In the genomic region with DNA sequence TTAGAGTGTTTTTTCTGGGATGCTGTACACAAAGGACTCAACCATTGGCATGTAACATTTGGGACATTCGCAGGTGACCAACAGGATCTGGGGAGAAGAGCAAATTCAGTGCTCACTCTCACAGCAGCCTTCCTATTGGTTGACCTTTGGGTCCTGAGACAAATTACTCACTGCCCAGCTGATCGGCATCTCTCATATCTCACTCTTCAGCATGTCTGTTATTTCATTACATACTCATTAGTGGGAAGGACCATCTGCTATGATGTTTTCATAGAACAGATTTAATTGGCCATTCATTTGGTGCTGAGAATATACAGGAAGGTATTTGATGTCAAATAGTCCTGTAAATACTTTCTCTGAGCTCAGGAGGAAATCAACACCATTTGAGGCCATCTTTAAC, we compare ENCODE assay signal across 27 mouse cellular contexts.
DNase-seq lines count a peak whose midpoint lies in the region; ATAC-seq and TF ChIP-seq lines count a peak whose summit lies in the region.
"Had no signal": no experiment of that assay in that cellular context is flagged by ENCODE, and none has a peak within 500 bp of the region (broad histone marks: within the 10 kb centered on the region; RNA-seq: fewer than 3 reads in every experiment).

No protein-coding gene starts in this region.

- no peaks in the 10 kb centered on the region for H3K9me3 ChIP-seq in forebrain, embryonic 14.5 days (replicated peaks; ENCODE audit: control insufficient read depth, low read length)
- no peaks in the 10 kb centered on the region for H3K9me3 ChIP-seq in forebrain, embryonic 13.5 days (replicated peaks)
- H3K9me3 ChIP-seq: embryonic facial prominence, embryonic 13.5 days; embryonic facial prominence, embryonic 15.5 days; forebrain, embryonic 10.5 days; forebrain, embryonic 12.5 days had no signal

- no peak for TF ChIP-seq POLR2A in brain, embryonic 14.5 days (IDR thresholded peaks at IDR 0.05; ENCODE audit: borderline replicate concordance, extremely low read depth, insufficient read depth, insufficient read length, poor library complexity, severe bottlenecking)
- TF ChIP-seq POLR2A in lung, adult 2 months (IDR thresholded peaks at IDR 0.05; ENCODE audit: borderline replicate concordance, extremely low read depth, low read depth, low read length), result no peak

- H3K27ac ChIP-seq in forebrain, embryonic 14.5 days (ENCODE audit: low read depth, low read length), result no peak overlapping the region
- no peak overlapping the region for H3K27ac ChIP-seq in forebrain, embryonic 13.5 days
- H3K27ac ChIP-seq: embryonic facial prominence, embryonic 13.5 days; embryonic facial prominence, embryonic 15.5 days; forebrain, embryonic 10.5 days; forebrain, embryonic 12.5 days had no signal

- no peak overlapping the region for H3K4me3 ChIP-seq in forebrain, embryonic 14.5 days (ENCODE audit: low read depth, low read length)
- no peak overlapping the region for H3K4me3 ChIP-seq in forebrain, embryonic 13.5 days
- H3K4me3 ChIP-seq in lung, adult 2 months (replicated peaks; ENCODE audit: extremely low read depth, low read depth, low read length), result no peak overlapping the region
- H3K4me3 ChIP-seq: embryonic facial prominence, embryonic 13.5 days; embryonic facial prominence, embryonic 15.5 days; erythroblast, embryonic 14.5 days; forebrain, embryonic 10.5 days; forebrain, embryonic 12.5 days had no signal

- DNase-seq in forebrain, embryonic 14.5 days (ENCODE audit: low spot score), result peak; percentile 35
- peak; percentile 40 for DNase-seq in brain, embryonic 14.5 days (ENCODE audit: low read depth)
- peak; percentile 73 for DNase-seq in retina, postnatal 1 day
- no peak for DNase-seq in lung, adult 2 months
- DNase-seq: adrenal gland, adult 8-10 months; adrenal gland, postnatal 14 days; adrenal gland, postnatal 36 days; B cell, adult 2 months; cerebellum, adult 11 months; cerebellum, adult 18-20 months; cerebellum, adult 8-10 months; cerebellum, adult 9-11 months; cerebellum, postnatal 14 days; cerebellum, postnatal 36 days; embryo, embryonic 11 days had no signal

- H3K9ac ChIP-seq in forebrain, embryonic 14.5 days (ENCODE audit: low read length), result no peak overlapping the region
- no peak overlapping the region for H3K9ac ChIP-seq in forebrain, embryonic 13.5 days
- H3K9ac ChIP-seq: embryonic facial prominence, embryonic 13.5 days; embryonic facial prominence, embryonic 15.5 days; forebrain, embryonic 12.5 days had no signal

- H3K36me3 ChIP-seq in forebrain, embryonic 14.5 days (ENCODE audit: control insufficient read depth, insufficient read depth, low read length), result no peaks in the 10 kb centered on the region
- no peaks in the 10 kb centered on the region for H3K36me3 ChIP-seq in forebrain, embryonic 13.5 days (ENCODE audit: poor library complexity, severe bottlenecking)
- H3K36me3 ChIP-seq: embryonic facial prominence, embryonic 13.5 days; embryonic facial prominence, embryonic 15.5 days; forebrain, embryonic 10.5 days; forebrain, embryonic 12.5 days; G1E had no signal

- 76% methylated on average over 2 of the region's 2 CpGs for WGBS in forebrain, embryonic 14.5 days
- WGBS in forebrain, embryonic 13.5 days, result 62% methylated on average over 2 of the region's 2 CpGs
- WGBS in lung, adult 2 months, result 74% methylated on average over 2 of the region's 2 CpGs

- no peak for TF ChIP-seq CTCF in brain, embryonic 14.5 days (IDR thresholded peaks at IDR 0.05; ENCODE audit: borderline replicate concordance, extremely low read depth, insufficient read depth, insufficient read length)
- TF ChIP-seq CTCF in lung, adult 2 months (IDR thresholded peaks at IDR 0.05; ENCODE audit: insufficient read depth, low read length), result no peak

- H3K4me1 ChIP-seq in forebrain, embryonic 14.5 days (ENCODE audit: control insufficient read depth, insufficient read depth, low read length), result no peaks in the 10 kb centered on the region
- 0 out of 2 replicates have a peak, but pooled peaks cover 3% of the 10 kb centered on the region for H3K4me1 ChIP-seq in forebrain, embryonic 13.5 days
- H3K4me1 ChIP-seq in lung, adult 2 months (ENCODE audit: control insufficient read depth, insufficient read depth, low read length), result no peaks in the 10 kb centered on the region
- H3K4me1 ChIP-seq: embryonic facial prominence, embryonic 13.5 days; embryonic facial prominence, embryonic 15.5 days had no signal

- no peak for ATAC-seq in forebrain, embryonic 14.5 days
- no peak for ATAC-seq in forebrain, embryonic 13.5 days
- ATAC-seq: activated CD4-positive, CD25-positive, alpha-beta regulatory T cell, adult 4 months; CD4-positive, CD25-positive, alpha-beta regulatory T cell, adult 4 months; forebrain, embryonic 16.5 days; Patski had no signal

- no peak overlapping the region for H3K4me2 ChIP-seq in forebrain, embryonic 14.5 days (ENCODE audit: low read length)
- H3K4me2 ChIP-seq in forebrain, embryonic 13.5 days, result no peak overlapping the region
- H3K4me2 ChIP-seq: embryonic facial prominence, embryonic 13.5 days; embryonic facial prominence, embryonic 15.5 days; forebrain, embryonic 12.5 days had no signal

- H3K27me3 ChIP-seq in forebrain, embryonic 14.5 days (replicated peaks; ENCODE audit: control insufficient read depth, insufficient read depth, low read length), result no peaks in the 10 kb centered on the region
- no peaks in the 10 kb centered on the region for H3K27me3 ChIP-seq in forebrain, embryonic 13.5 days
- H3K27me3 ChIP-seq: CH12.LX; embryonic facial prominence, embryonic 13.5 days; embryonic facial prominence, embryonic 15.5 days; forebrain, embryonic 12.5 days had no signal
